Mouse (Mus musculus) limb, embryonic 12.5 days (tissue): ENCODE results near the gene Frmd3. TPM values are rescaled to one million over a fixed set of nuclear protein-coding genes. Genes with fewer than 3 reads are reported as not detected.
"Not testable (repeated sequence)": the region's sequence is repeated elsewhere in the genome, so short reads cannot be mapped to it uniquely, and the experiment has no call there.

Experiments
- ATAC-seq: fragments of 200-750 bp; cut with Nextera tagmentation; 2 replicates; pipeline ENCODE4 v1.8.0; 2017; ENCODE audit warnings: low read depth, moderate TSS enrichment; ENCODE audit not compliant: insufficient number of reproducible peaks, insufficient read depth, low FRiP score, low TSS enrichment
- H3K27ac ChIP-seq: fragments of 300-500 bp; sonication (generic); 2 replicates; pipeline ENCODE4 v1.5.1; 2016; ENCODE audit warnings: mild to moderate bottlenecking, moderate library complexity
- H3K27me3 ChIP-seq: fragments of 300-500 bp; sonication (generic); 2 replicates; pipeline ENCODE4 v1.6.1; 2016; ENCODE audit warnings: mild to moderate bottlenecking, moderate library complexity
- H3K36me3 ChIP-seq: fragments of 300-500 bp; sonication (generic); 2 replicates; pipeline ENCODE4 v1.6.1; 2016; ENCODE audit warnings: mild to moderate bottlenecking, moderate library complexity
- H3K4me1 ChIP-seq: fragments of 300-500 bp; sonication (generic); replicated peaks from 2 replicates; pipeline ENCODE4 v1.6.1; 2016
- H3K4me2 ChIP-seq: fragments of 300-500 bp; sonication (generic); 2 replicates; pipeline ENCODE4 v1.6.1; 2016; ENCODE audit warnings: mild to moderate bottlenecking, moderate library complexity
- H3K4me3 ChIP-seq: fragments of 300-500 bp; sonication (generic); replicated peaks from 2 replicates; pipeline ENCODE4 v1.5.1; 2016; ENCODE audit warnings: mild to moderate bottlenecking
- H3K9ac ChIP-seq: fragments of 300-500 bp; sonication (generic); replicated peaks from 2 replicates; pipeline ENCODE4 v1.6.1; 2016; ENCODE audit warnings: mild to moderate bottlenecking, moderate library complexity
- H3K9me3 ChIP-seq: fragments of 300-500 bp; sonication (generic); 2 replicates; pipeline ENCODE4 v1.6.1; 2016; ENCODE audit warnings: mild to moderate bottlenecking, moderate library complexity
- WGBS: fragments of 180-500 bp; shearing (Covaris S2); methylation state at CpG from one replicate; pipeline ENCODE4 v1.1.7; 2016; 5-methylcytosine and 5-hydroxymethylcytosine counted together
- polyA plus RNA-seq: library from polyadenylated mRNA; unstranded; fragments of >200 nt; fragmentation: Nextera tagmentation; extraction: Ambion mirVana; gene quantifications from 2 replicates; pipeline ENCODE4 v1.2.1, GENCODE M21; 2016

Gene Frmd3
- polyA plus RNA-seq, 1 experiment from 2014 or later: 3.0 TPM

DNA sequence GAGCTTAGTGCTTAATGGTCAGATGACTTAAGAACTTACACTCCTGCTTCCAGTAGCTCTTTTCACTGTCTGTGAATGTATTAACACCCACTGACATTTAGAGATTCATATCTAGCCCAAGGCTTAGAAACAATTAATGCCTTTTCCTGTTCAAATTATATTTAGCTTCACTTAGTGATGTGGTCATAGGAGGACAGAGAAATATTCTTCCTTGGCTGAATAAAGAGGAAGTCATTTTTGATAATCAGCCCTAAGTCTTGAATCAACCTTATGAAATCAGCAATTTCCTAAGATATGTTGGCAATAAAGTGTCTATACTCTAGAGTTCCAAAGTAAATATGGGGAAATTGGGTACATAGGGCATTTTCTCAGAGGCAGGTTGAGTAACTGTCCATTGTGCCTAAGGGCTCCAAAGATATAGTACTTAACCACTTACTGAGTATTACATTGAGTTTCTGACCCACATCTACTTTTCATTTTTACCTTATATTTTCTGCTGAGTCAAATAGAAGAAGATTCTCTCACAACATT, 188.1 kb downstream of the Frmd3 start:
- no peak for ATAC-seq
- H3K4me1 ChIP-seq: no peaks in the 10 kb centered on the region

DNA sequence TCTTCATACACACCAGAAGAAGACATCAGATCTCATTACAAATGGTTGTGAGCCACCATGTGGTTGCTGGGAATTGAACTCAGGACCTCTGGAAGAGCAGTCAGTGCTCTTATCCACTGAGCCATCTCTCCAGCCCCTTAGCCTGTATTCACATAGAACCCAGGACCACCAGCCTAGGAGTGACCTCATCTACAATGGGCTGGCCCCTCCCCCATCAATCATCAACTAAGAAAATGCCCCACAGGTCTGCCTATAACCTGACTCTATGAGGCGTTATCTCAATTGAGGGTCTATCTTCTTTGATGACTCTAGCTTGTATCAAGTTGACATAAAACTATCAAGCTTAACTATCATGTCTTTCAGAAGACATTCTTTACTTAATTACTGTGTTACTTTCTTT, 208.5 kb downstream of the Frmd3 start:
- H3K9ac ChIP-seq, H3K27me3 ChIP-seq, H3K4me1 ChIP-seq, H3K9me3 ChIP-seq, ATAC-seq, H3K27ac ChIP-seq, H3K4me2 ChIP-seq, H3K36me3 ChIP-seq, H3K4me3 ChIP-seq: not testable (repeated sequence)
- WGBS: 88% methylated on average over 1 of the region's 1 CpGs

More for the DNA sequence above, 188.1 kb downstream of the Frmd3 start:
- Histone ChIP-seq H3K4me2 (no peak overlapping the region), H3K36me3 (no peaks in the 10 kb centered on the region), H3K27me3 (no peaks in the 10 kb centered on the region), H3K27ac (no peak overlapping the region), H3K4me3 (no peak overlapping the region), H3K9me3 (no peaks in the 10 kb centered on the region), H3K9ac (no peak overlapping the region)

DNA sequence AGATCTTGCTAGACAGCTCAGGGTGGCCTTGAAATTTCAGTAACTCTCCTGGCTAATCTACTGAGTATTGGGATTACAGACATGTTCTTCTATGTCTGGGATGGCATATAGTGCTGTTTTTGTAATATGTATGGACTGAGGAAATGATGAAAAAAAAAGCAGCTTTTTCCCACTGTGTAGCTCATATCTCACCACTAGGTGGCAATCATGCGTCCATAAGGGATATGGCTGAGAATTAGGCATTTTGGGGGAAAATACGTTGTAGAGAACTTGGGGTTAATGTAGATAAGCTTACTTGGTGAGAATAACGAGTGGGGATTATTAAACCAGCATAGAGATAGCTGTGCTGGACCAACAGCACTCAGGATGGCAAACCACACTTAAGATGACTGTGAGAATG, 209.1 kb downstream of the Frmd3 start:
- no peak overlapping the region for H3K27ac ChIP-seq
- no peak overlapping the region for H3K9ac ChIP-seq
- H3K27me3 ChIP-seq: no peaks in the 10 kb centered on the region
- ATAC-seq: no peak
- H3K9me3 ChIP-seq: no peaks in the 10 kb centered on the region
- no peak overlapping the region for H3K4me2 ChIP-seq
- WGBS: 33% methylated on average over 3 of the region's 3 CpGs
- H3K36me3 ChIP-seq: no peaks in the 10 kb centered on the region
- H3K4me1 ChIP-seq: no peaks in the 10 kb centered on the region
- H3K4me3 ChIP-seq: no peak overlapping the region

DNA sequence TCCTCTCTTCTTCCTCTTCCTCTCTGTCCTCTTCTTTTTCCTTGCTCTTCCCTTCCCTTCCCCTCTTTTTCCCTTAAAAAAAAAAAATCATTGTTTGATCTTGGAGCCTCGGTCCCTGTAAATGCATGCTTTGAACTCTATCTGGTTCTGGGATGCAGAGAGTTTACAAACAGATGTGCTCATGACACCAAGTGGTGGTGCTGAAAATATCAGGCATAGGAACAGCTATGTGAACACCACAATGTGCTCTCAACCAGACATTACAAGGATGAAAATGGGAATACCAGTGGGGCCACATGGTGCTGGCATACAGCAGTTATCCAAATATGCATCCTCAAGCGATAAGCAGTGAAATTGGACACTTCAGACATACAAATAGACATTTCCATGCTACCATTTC, 211.0 kb downstream of the Frmd3 start:
- Histone ChIP-seq H3K9me3 (no peaks in the 10 kb centered on the region), H3K27ac (no peak overlapping the region), H3K4me1 (no peaks in the 10 kb centered on the region), H3K4me3 (no peak overlapping the region), H3K4me2 (no peak overlapping the region), H3K9ac (no peak overlapping the region), H3K36me3 (no peaks in the 10 kb centered on the region), H3K27me3 (no peaks in the 10 kb centered on the region)
- 69% methylated on average over 2 of the region's 2 CpGs for WGBS
- no peak for ATAC-seq

DNA sequence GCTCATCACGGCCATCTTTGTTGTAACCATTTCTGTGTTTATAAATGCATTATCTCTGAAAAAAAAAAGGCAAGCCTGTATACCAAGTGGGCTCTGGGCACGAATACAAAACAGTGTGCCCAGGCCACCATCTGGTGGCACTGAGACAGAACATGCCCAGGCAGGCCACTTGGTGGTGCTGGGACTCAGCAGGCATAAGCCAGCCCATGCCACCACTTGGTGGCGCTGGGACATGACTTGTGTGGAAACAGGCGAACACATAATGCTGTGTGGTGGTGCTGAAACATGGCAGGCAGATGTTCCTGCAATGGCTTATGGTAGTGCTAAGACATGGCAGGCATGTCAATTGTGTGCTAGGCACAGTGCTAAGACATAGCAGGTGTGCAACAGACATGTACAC, 217.8 kb downstream of the Frmd3 start:
- H3K27ac ChIP-seq: no peak overlapping the region
- no peak overlapping the region for H3K4me2 ChIP-seq
- no peak overlapping the region for H3K4me3 ChIP-seq
- WGBS: 74% methylated on average over 4 of the region's 4 CpGs
- no peak for ATAC-seq
- H3K27me3 ChIP-seq: no peaks in the 10 kb centered on the region
- no peaks in the 10 kb centered on the region for H3K4me1 ChIP-seq
- H3K9me3 ChIP-seq: no peaks in the 10 kb centered on the region
- H3K36me3 ChIP-seq: no peaks in the 10 kb centered on the region
- H3K9ac ChIP-seq: no peak overlapping the region

DNA sequence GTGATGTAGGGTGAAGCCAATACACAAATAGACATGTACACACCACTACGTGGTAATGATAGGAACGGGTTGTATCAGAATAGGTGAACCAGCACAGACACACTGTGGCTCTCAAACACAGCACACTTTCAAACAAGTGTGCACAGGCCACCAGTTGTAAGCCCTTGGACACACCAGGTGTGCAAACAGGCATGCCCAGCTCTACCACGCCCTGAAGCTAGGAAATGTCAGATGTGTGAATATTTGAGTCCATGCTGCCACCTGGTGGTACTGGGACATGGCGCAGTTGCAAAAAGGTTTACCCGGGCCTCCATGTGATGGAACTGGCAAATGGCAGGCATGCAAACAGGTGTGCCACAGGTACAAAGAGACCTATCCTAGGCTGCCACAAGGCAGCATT, 218.2 kb downstream of the Frmd3 start:
- peak; percentile 39; the same call in 1 of the 2 replicates for ATAC-seq
- no peak overlapping the region for H3K4me3 ChIP-seq
- H3K4me2 ChIP-seq: no peak overlapping the region
- WGBS: 68% methylated on average over 5 of the region's 5 CpGs
- H3K4me1 ChIP-seq: no peaks in the 10 kb centered on the region
- no peak overlapping the region for H3K27ac ChIP-seq
- H3K36me3 ChIP-seq: no peaks in the 10 kb centered on the region
- no peaks in the 10 kb centered on the region for H3K27me3 ChIP-seq
- no peaks in the 10 kb centered on the region for H3K9me3 ChIP-seq
- no peak overlapping the region for H3K9ac ChIP-seq

DNA sequence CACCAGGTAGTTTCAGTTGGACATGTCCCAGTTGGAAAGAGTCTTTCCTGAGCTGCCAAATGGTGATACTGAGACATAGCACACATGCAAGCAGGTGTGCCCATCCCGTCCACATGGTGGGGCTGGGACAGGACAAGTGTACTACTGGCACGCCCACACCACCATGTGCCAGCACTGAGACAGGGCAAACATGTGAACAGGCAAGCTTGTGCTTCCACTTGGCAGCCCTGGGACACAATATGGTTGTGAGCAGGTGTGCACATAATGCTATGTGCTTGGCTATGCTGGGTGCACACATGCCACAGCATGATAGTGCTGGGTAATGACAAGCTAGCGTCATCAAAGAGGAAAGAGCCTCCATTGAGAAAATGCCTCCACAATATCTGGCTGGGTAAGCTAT, 220.3 kb downstream of the Frmd3 start:
- H3K4me3 ChIP-seq: no peak overlapping the region
- H3K27ac ChIP-seq: no peak overlapping the region
- no peaks in the 10 kb centered on the region for H3K36me3 ChIP-seq
- H3K4me1 ChIP-seq: no peaks in the 10 kb centered on the region
- WGBS: 80% methylated on average over 3 of the region's 3 CpGs
- no peak overlapping the region for H3K9ac ChIP-seq
- H3K4me2 ChIP-seq: no peak overlapping the region
- no peak for ATAC-seq
- no peaks in the 10 kb centered on the region for H3K27me3 ChIP-seq
- no peaks in the 10 kb centered on the region for H3K9me3 ChIP-seq

DNA sequence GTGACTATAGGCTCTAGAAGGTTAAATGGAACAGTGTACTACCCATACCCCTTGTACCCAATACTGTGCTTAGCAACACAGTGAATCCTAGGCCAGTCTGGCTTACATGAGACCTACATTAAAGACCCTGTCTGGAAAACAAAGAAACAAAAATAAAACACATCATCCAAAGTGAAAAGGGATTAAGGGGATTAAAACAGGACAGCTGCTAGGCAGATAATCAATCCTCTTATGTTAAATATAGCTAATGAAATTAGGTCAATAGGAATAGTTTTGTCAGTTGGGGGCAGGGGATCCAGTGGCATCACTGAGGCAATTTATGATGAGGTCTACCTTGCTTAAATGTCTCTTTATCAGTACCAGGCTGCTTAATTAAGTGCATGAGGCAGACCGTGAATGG, 228.9 kb downstream of the Frmd3 start, which contains the start of gene Kdm4c:
Gene Kdm4c (plus strand): TSS at position 322 of the 400 bp plus-strand sequence.
- Histone ChIP-seq H3K4me3 (no peak within 1 kb of the TSS), H3K36me3 (no peaks in the 10 kb centered on the region), H3K4me1 (no peaks in the 10 kb centered on the region), H3K27ac (no peak within 1 kb of the TSS), H3K4me2 (no peak within 1 kb of the TSS), H3K9me3 (no peaks in the 10 kb centered on the region), H3K9ac (no peak within 1 kb of the TSS), H3K27me3 (no peaks in the 10 kb centered on the region)
- ATAC-seq: no peak
- 90% methylated on average over 1 of the region's 1 CpGs for WGBS

Other genes with a start within 250 kb of the Frmd3 start
- gene Rasef, start 222.4 kb upstream of the Frmd3 start, polyA plus RNA-seq: 1.4 and 1.5 TPM in 2 replicates
- not detected in 2 replicates for gene Gm11758, start 137.2 kb upstream of the Frmd3 start, polyA plus RNA-seq
- gene Gm11757, start 122.3 kb upstream of the Frmd3 start, polyA plus RNA-seq: not detected in 2 replicates
- gene Gm13871, start 107.5 kb upstream of the Frmd3 start, polyA plus RNA-seq: not detected in 2 replicates
- 0.24 and 0.37 TPM in 2 replicates for gene Gm11756, start 92.7 kb upstream of the Frmd3 start, polyA plus RNA-seq
- gene 2310002L09Rik, start 62.6 kb upstream of the Frmd3 start, polyA plus RNA-seq: 6.1 and 7.0 TPM in 2 replicates
- 13.4 and 14.5 TPM in 2 replicates for gene Kdm4c, start 229.1 kb downstream of the Frmd3 start, polyA plus RNA-seq